Mouse (Mus musculus) adrenal gland, postnatal 25 days (tissue): ENCODE data around the gene Chmp5. TPM values are rescaled to one million over a fixed set of nuclear protein-coding genes. Genes with fewer than 3 reads are reported as not detected.
"Not testable (repeated sequence)": the region's sequence is repeated elsewhere in the genome, so short reads cannot be mapped to it uniquely, and the experiment has no call there.

ENCODE experiments used
- DNase-seq: peaks from one replicate; pipeline ENCODE4 v3.0.0; 2021; ENCODE audit warnings: mixed read lengths
- long read RNA-seq: library from polyadenylated mRNA; stranded (forward); transcript quantifications from one replicate; pipeline ENCODE4 v2.0.0, GENCODE M21; 2021
- total RNA-seq: library from RNA; stranded (reverse); gene quantifications from 2 replicates; pipeline ENCODE4 v1.2.3, GENCODE M21; 2021

Chmp5 gene
- 103 and 105 TPM in 2 replicates for total RNA-seq
- long read RNA-seq, transcript Chmp5-201 (8 exons, 1,519 nt): major isoform, 114 of 118 reads
- long read RNA-seq, partial matches to known transcripts: 0 of 118 reads
- long read RNA-seq, other reads (novel, unspliced or antisense): 4 of 118 reads

GRCm38 (mm10) chr4:40948160-40948708, at the start of gene Chmp5, which contains the start of gene Bag1:
TSS of gene Chmp5 (plus strand) at chr4:40948407.
TSS of gene Bag1 (minus strand) at chr4:40948294.
- DNase-seq: peak; percentile 99

- DNase-seq: no peak
Measured at GRCm38 (mm10) chr4:40898476-40899044, 49.6 kb upstream of the Chmp5 start.

DNA sequence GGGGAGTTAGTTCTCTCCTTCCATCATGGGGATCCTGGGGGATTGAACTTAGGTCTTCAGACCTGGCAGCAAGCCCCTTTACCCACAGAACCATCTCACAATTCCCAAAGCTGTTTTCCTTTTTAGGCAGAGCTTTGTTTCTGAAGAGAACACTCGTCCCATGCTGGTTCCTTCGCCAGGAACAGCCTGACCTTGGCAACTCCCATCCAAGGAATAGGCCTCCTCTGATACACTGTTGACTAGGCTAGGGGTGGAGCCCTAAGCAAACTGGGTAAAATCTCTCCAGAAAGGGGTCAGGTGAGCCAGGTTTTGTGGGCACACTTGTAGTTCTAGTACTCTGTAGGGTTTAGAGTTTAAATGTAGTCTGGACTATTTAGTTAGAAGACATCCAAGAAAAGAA, 48.9 kb upstream of the Chmp5 start:
- no peak for DNase-seq

DNA sequence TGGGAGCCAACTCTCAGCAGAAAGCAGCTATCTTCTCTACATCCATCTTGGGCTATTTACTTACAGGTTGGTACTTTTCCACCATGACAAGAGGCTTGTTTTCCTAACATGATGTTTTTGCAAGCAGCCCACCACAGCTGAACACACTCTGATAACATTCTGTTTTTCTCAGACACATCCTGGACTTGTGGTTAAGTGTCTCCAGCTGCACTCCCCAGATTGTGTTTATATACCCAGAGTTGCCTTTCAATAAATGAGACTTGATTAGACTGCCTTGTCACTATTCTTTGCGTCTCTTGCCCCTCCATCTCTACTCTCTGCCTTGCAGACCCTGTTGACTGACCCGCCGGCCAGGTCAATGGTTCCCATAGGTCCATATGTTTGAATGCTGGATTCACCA, 48.1 kb upstream of the Chmp5 start:
- no peak for DNase-seq

GRCm38 (mm10) chr4:40900612-40901011, 47.6 kb upstream of the Chmp5 start:
- DNase-seq: no peak

GRCm38 (mm10) chr4:40906298-40906697, 41.9 kb upstream of the Chmp5 start:
- no peak for DNase-seq

DNA sequence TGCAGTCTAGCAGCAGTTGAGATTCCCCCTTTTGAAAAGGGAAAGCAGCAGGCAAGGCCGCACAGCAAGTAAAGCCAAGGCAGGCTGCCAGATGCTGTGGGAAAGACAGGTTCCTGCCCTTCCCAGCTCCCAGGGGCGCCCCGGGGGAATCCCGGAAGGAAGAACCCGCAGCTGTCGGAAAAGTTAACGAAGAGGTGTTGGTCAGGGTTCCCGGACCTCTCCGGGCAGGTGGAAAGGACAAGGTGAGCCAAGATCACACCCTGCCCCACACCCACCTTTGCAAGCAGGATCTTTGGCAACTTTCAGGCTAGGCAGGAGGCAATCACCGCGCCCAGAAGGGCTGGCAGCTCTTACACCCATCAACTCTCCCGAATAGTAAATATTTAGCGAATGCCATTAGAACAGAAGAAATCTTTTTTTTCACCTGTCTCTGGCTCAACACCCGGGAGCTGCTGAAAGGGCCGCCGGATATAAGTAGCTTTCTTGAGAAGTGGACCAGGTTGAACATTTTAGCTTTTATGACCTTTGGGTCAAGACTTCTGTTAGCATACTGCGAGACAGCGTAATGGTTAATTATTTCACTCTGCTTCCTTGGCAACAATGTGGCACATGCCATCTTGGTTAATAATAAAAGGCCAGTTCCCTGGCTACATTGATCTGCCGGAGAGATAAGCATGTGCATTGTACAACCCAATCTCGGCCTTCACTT, 39.8 kb upstream of the Chmp5 start:
- DNase-seq: peak; percentile 53

GRCm38 (mm10) chr4:40914287-40914867, 33.8 kb upstream of the Chmp5 start:
- no peak for DNase-seq

GRCm38 (mm10) chr4:40915947-40916346, 32.3 kb upstream of the Chmp5 start:
- no peak for DNase-seq

GRCm38 (mm10) chr4:40916592-40917155, 31.5 kb upstream of the Chmp5 start:
- no peak for DNase-seq

DNA sequence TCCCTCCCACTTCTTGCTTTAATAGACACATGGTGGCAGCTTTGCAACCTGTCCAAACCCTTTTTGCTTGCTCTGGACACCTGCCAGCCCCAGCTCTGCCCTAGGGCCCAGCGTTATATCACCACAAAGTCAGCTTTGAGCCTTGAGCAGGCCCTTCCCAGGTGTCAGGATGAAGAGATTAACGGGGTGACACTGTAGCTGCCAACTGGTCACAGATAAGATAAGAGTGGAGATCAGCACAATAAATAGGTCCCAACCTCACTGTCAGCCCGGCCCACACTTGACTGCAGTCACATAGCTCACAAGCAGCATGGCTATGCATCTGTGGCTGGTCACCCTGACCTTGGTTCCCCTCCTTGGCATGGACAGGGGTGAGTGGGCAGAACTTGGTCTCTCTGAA, 28.4 kb upstream of the Chmp5 start, which contains the start of gene Spink4:
Spink4 (plus strand) TSS at position 268 of the 400 bp plus-strand sequence.
- DNase-seq: peak; percentile 35

GRCm38 (mm10) chr4:40920576-40920975, 27.6 kb upstream of the Chmp5 start:
- no peak for DNase-seq

DNA sequence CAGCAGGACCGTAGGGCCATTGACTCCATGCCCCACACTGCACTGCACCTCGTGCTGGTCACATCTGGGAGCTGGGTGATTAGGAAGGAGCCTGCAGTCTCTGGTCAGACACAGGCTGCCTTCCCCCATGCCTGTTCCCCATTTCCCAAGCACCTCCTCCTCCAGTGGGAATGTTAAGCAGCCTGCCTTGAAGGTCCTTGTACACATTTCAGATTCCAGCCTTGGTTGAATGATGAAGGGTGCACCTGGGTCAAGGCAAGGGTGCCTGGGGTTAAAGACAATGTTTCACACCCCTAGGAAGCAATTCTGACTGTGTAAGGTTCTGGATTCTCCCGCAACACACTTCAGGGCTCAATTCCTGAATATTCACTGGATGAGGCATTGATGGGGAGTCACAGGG, 26.9 kb upstream of the Chmp5 start:
- no peak for DNase-seq

DNA sequence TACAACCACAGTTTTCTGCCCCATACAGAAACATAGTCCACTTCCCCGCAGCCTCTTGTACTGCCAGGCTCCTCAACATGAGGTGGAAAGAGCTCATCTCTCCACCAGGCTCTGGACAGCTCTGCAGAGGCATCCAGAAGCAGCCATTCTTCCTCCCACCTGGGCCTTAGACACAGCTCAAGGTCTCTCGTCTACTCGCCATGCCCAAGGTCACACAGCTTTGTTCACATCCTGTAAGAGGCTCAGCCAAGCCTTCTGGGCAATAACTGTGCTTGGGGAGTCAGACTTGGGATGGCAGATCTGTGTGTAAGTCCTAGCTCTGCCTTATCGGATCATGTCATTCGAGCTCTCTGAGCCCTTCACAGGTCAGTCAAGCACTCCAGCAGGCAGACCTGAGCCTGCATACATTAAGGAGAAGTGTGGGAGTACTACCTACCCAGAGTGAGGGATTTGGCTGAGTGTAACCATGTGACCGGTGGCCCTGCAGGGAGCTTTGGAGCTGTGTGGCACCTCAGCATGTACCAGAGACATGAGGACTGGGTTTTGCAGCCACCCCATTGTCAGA, 25.0 kb upstream of the Chmp5 start:
- peak; percentile 14 for DNase-seq

- DNase-seq: no peak
Measured at GRCm38 (mm10) chr4:40925568-40925967, 22.6 kb upstream of the Chmp5 start.

DNA sequence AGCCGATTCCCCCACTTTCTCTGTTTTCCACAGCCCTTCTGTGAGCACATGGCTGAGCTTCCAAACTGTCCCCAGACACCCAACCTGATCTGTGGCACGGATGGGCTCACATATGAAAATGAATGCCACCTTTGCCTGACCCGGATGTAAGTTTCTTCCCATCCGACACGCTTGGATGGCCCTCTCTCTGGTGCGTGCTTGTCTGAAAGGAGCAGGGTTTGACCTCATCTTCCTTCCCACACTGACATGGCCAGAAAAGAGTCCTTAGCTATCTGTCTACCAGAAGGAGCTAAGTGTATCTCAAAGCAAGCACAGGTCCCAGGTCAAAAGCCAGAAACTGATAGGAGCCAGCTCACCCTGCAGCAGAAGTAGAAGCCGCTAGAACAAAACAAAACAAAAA, 19.2 kb upstream of the Chmp5 start:
- DNase-seq: no peak

DNA sequence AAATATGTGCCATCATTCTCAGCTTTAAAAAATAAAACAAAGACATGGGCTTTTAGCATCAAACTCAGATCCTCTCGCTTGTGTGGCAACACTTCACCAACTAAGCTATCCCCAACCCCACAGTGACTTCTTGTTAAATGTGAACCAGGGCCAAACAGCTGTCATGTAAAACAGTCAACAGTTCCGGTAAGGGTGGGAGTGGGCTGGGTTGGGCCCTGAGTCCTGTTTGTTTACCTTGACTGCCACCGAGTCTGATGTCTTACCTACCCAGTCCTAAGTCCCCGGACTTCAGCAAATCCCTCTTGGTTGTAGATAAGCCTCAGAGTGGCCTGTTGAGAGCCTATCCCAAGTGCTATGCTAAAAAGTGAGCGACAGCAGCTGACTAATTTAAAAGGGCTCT, 14.5 kb upstream of the Chmp5 start:
- DNase-seq: no peak

GRCm38 (mm10) chr4:40934369-40934768, 13.8 kb upstream of the Chmp5 start:
- DNase-seq: not testable (repeated sequence)

- DNase-seq: peak; percentile 43
Measured at GRCm38 (mm10) chr4:40936175-40936839, 11.9 kb upstream of the Chmp5 start.

GRCm38 (mm10) chr4:40938793-40939192, 9.4 kb upstream of the Chmp5 start:
- DNase-seq: no peak

- no peak for DNase-seq
Measured at GRCm38 (mm10) chr4:40943651-40944050, 4.6 kb upstream of the Chmp5 start.
